Mouse (Mus musculus) midbrain, postnatal 0 days (tissue): ENCODE measurements at regions not wholly inside any gene's neighbourhood (a gene's known extent, or its start where the extent isn't known, plus 50 kb on each side); places are given as distances from the start of the nearest gene placed in this dataset.

ENCODE experiments used
- ATAC-seq: fragments of 200-750 bp; cut with Nextera tagmentation; 2 replicates; pipeline ENCODE4 v1.8.0; 2017; ENCODE audit warnings: moderate number of reproducible peaks, mild to moderate bottlenecking, moderate TSS enrichment, moderate library complexity; ENCODE audit not compliant: low FRiP score
- DNase-seq: peaks from one replicate; pipeline ENCODE4 v3.0.0-alpha.2; 2015; ENCODE audit warnings: low spot score
- H3K27ac ChIP-seq: fragments of 300-500 bp; sonication (generic); 2 replicates; pipeline ENCODE4 v1.5.1; 2014; ENCODE audit warnings: low read depth, mild to moderate bottlenecking, low read length, mixed read lengths
- H3K27me3 ChIP-seq: fragments of 300-500 bp; sonication (generic); 2 replicates; pipeline ENCODE4 v1.6.1; 2014; ENCODE audit warnings: low read length, control low read depth, mixed read lengths; ENCODE audit not compliant: insufficient read depth
- H3K36me3 ChIP-seq: fragments of 300-500 bp; sonication (generic); 2 replicates; pipeline ENCODE4 v1.6.1; 2014; ENCODE audit warnings: low read length, control low read depth, mixed read lengths; ENCODE audit not compliant: insufficient read depth
- H3K4me1 ChIP-seq: fragments of 300-500 bp; sonication (generic); 2 replicates; pipeline ENCODE4 v1.6.1; 2014; ENCODE audit warnings: mild to moderate bottlenecking, control low read depth, antibody characterized with exemption, low read length, mixed read lengths; ENCODE audit not compliant: insufficient read depth
- H3K4me2 ChIP-seq: fragments of 300-500 bp; sonication (generic); 2 replicates; pipeline ENCODE4 v1.6.1; 2014; ENCODE audit warnings: low read depth, mild to moderate bottlenecking, low read length, mixed read lengths; ENCODE audit not compliant: poor library complexity, severe bottlenecking
- H3K4me3 ChIP-seq: fragments of 300-500 bp; sonication (generic); 2 replicates; pipeline ENCODE4 v1.5.1; 2014; ENCODE audit warnings: low read depth, mild to moderate bottlenecking, low read length, moderate library complexity
- H3K9ac ChIP-seq: fragments of 300-500 bp; sonication (generic); replicated peaks from 2 replicates; pipeline ENCODE4 v1.6.1; 2014; ENCODE audit warnings: mild to moderate bottlenecking, low read length, moderate library complexity, mixed read lengths; ENCODE audit not compliant: poor library complexity, severe bottlenecking
- H3K9me3 ChIP-seq: fragments of 300-500 bp; sonication (generic); 2 replicates; pipeline ENCODE4 v1.6.1; 2016; ENCODE audit warnings: low read length, control low read depth
- CTCF ChIP-seq: IDR thresholded peaks from 2 replicates; pipeline ENCODE4 v1.5.1; 2016; ENCODE audit warnings: antibody characterized with exemption, mild to moderate bottlenecking
- WGBS: fragments of 180-500 bp; shearing (Covaris S2); extraction: QIAGEN DNeasy Blood & Tissue Kit; methylation state at CpG from one replicate; pipeline ENCODE4 v1.1.7; 2014; 5-methylcytosine and 5-hydroxymethylcytosine counted together

- H3K9ac ChIP-seq, result no peak overlapping the region
- no peaks in the 10 kb centered on the region for H3K27me3 ChIP-seq
- no peaks in the 10 kb centered on the region for H3K9me3 ChIP-seq
- DNase-seq (no peak), ATAC-seq (no peak)
- TF ChIP-seq CTCF, result no peak
- H3K4me2 ChIP-seq, result no peak overlapping the region
- H3K4me3 ChIP-seq, result no peak overlapping the region
- H3K36me3 ChIP-seq, result no peaks in the 10 kb centered on the region
- H3K4me1 ChIP-seq, result no peaks in the 10 kb centered on the region
- no peak overlapping the region for H3K27ac ChIP-seq
- 97% methylated on average over 5 of the region's 5 CpGs for WGBS
Measured at GRCm38 (mm10) chr9:83249871-83250270, 103.4 kb upstream of the Hmgn3 start.

- TF ChIP-seq CTCF, result no peak
- Histone ChIP-seq H3K27ac (no peak overlapping the region), H3K36me3 (no peaks in the 10 kb centered on the region), H3K27me3 (no peaks in the 10 kb centered on the region), H3K4me2 (no peak overlapping the region), H3K4me3 (no peak overlapping the region), H3K9me3 (no peaks in the 10 kb centered on the region), H3K4me1 (no peaks in the 10 kb centered on the region), H3K9ac (no peak overlapping the region)
- DNase-seq, result no peak
- 88% methylated on average over 2 of the region's 2 CpGs for WGBS
- no peak for ATAC-seq
Measured at GRCm38 (mm10) chr9:83248164-83248730, 101.8 kb upstream of the Hmgn3 start.

- no peaks in the 10 kb centered on the region for H3K4me1 ChIP-seq
- ATAC-seq (no peak), DNase-seq (no peak)
- WGBS, result 83% methylated on average over 12 of the region's 12 CpGs
- no peak overlapping the region for H3K27ac ChIP-seq
- H3K4me3 ChIP-seq, result no peak overlapping the region
- no peak overlapping the region for H3K4me2 ChIP-seq
- H3K27me3 ChIP-seq, result no peaks in the 10 kb centered on the region
- TF ChIP-seq CTCF, result no peak
- H3K36me3 ChIP-seq, result no peaks in the 10 kb centered on the region
- no peak overlapping the region for H3K9ac ChIP-seq
- no peaks in the 10 kb centered on the region for H3K9me3 ChIP-seq
Measured at GRCm38 (mm10) chr9:83247066-83247668, 100.7 kb upstream of the Hmgn3 start.

DNA sequence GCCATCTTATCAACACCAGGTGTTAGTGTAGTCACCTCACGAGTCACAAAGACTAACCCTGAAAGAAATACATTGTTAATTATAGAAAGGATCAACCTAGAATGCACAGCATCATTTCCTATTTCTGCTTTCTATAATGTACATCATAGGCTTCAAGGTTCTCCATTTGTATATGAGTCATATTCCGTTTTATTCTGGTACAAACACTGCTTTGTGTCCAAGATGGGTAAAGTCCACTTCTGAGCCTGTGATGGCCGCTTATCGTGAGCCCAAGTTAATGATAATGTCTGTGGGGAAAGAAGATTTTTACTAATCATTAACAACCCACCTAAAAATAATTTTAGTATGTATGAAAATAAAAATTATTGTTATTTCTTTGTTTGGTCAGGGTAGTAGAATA, 94.6 kb upstream of the Hmgn3 start:
- no peak overlapping the region for H3K4me2 ChIP-seq
- no peaks in the 10 kb centered on the region for H3K9me3 ChIP-seq
- H3K27me3 ChIP-seq, result no peaks in the 10 kb centered on the region
- no peak for TF ChIP-seq CTCF
- DNase-seq, result no peak
- 91% methylated on average over 4 of the region's 4 CpGs for WGBS
- no peak overlapping the region for H3K9ac ChIP-seq
- no peaks in the 10 kb centered on the region for H3K36me3 ChIP-seq
- no peak overlapping the region for H3K27ac ChIP-seq
- ATAC-seq, result no peak
- H3K4me1 ChIP-seq, result no peaks in the 10 kb centered on the region
- no peak overlapping the region for H3K4me3 ChIP-seq

DNA sequence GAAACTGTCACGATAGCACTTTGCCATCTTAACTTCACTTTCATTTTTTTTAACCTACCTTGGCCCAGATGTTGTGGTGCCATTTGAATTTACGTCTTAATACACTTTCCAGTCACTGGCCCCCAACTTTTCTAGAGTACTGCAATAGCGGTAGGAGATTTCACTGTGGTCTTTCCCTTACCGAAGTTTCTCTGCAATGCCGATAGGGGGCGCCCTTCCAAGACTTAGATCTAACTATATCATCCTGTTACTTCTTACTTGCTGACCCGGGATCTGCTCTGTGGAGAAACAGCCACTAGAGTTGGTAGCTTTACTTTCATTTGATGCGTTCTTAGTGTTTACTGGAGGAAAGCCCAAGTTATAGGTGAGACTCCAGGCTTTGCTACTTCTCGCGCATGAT, 92.6 kb upstream of the Hmgn3 start:
- no peak overlapping the region for H3K4me2 ChIP-seq
- ATAC-seq, result no peak
- WGBS, result 83% methylated on average over 10 of the region's 10 CpGs
- H3K9me3 ChIP-seq, result no peaks in the 10 kb centered on the region
- no peaks in the 10 kb centered on the region for H3K36me3 ChIP-seq
- no peak overlapping the region for H3K27ac ChIP-seq
- H3K9ac ChIP-seq, result no peak overlapping the region
- TF ChIP-seq CTCF, result no peak
- no peak overlapping the region for H3K4me3 ChIP-seq
- no peaks in the 10 kb centered on the region for H3K27me3 ChIP-seq
- DNase-seq, result no peak
- H3K4me1 ChIP-seq, result no peaks in the 10 kb centered on the region

GRCm38 (mm10) chr9:83221866-83222265, 75.4 kb upstream of the Hmgn3 start:
- Histone ChIP-seq H3K4me1 (no peaks in the 10 kb centered on the region), H3K9ac (no peak overlapping the region), H3K27ac (no peak overlapping the region), H3K9me3 (no peaks in the 10 kb centered on the region), H3K36me3 (no peaks in the 10 kb centered on the region), H3K4me3 (no peak overlapping the region), H3K4me2 (no peak overlapping the region), H3K27me3 (no peaks in the 10 kb centered on the region)
- ATAC-seq (no peak), DNase-seq (no peak)
- no peak for TF ChIP-seq CTCF
